Mouse (Mus musculus) limb, embryonic 12.5 days (tissue): ENCODE data around the gene Prss34. TPM values are rescaled to one million over a fixed set of nuclear protein-coding genes. Genes with fewer than 3 reads are reported as not detected.

Experiments
- polyA plus RNA-seq: library from polyadenylated mRNA; unstranded; fragments of >200 nt; fragmentation: Nextera tagmentation; extraction: Ambion mirVana; gene quantifications from 2 replicates; pipeline ENCODE4 v1.2.1, GENCODE M21; 2016

Gene Prss34
- polyA plus RNA-seq, 1 experiment from 2014 or later, result not detected

Other genes starting within 250 kb of the Prss34 start
- gene Tmem204, start 214.8 kb upstream of the Prss34 start, polyA plus RNA-seq, result 11.0 and 12.0 TPM in 2 replicates
- 58.0 and 60.1 TPM in 2 replicates for gene Telo2, start 182.4 kb upstream of the Prss34 start, polyA plus RNA-seq
- 0.31 and 0.42 TPM in 2 replicates for gene Ptx4, start 177.6 kb upstream of the Prss34 start, polyA plus RNA-seq
- gene Clcn7, start 165.0 kb upstream of the Prss34 start, polyA plus RNA-seq, result 24.6 and 26.0 TPM in 2 replicates
- not detected in 2 replicates for gene Ccdc154, start 135.9 kb upstream of the Prss34 start, polyA plus RNA-seq
- gene Gm38655, start 122.9 kb upstream of the Prss34 start, polyA plus RNA-seq, result not detected in 2 replicates
- gene BC003965, start 113.8 kb upstream of the Prss34 start, polyA plus RNA-seq, result 35.5 and 35.7 TPM in 2 replicates
- gene Unkl, start 110.0 kb upstream of the Prss34 start, polyA plus RNA-seq, result 10.3 and 10.5 TPM in 2 replicates
- gene Gnptg, start 58.3 kb upstream of the Prss34 start, polyA plus RNA-seq, result 30.4 and 34.0 TPM in 2 replicates
- 63.8 and 66.4 TPM in 2 replicates for gene Tsr3, start 58.2 kb upstream of the Prss34 start, polyA plus RNA-seq
- gene Baiap3, start 42.0 kb upstream of the Prss34 start, polyA plus RNA-seq, result 1.6 and 2.5 TPM in 2 replicates
- gene Ube2i, start 23.8 kb upstream of the Prss34 start, polyA plus RNA-seq, result 811 and 887 TPM in 2 replicates
- not detected in 2 replicates for gene Prss28, start 10.3 kb downstream of the Prss34 start, polyA plus RNA-seq
- gene Prss29, start 20.3 kb downstream of the Prss34 start, polyA plus RNA-seq, result not detected in 2 replicates
- gene Tpsab1, start 47.2 kb downstream of the Prss34 start, polyA plus RNA-seq, result not detected in 2 replicates
- gene Tpsb2, start 67.9 kb downstream of the Prss34 start, polyA plus RNA-seq, result not detected in 2 replicates
- gene Tpsg1, start 70.9 kb downstream of the Prss34 start, polyA plus RNA-seq, result 0.70 TPM in 1 of 2 replicates, not detected in the other
- gene Cacna1h, start 135.4 kb downstream of the Prss34 start, polyA plus RNA-seq, result 10.1 and 11.6 TPM in 2 replicates
- gene Tekt4, start 156.2 kb downstream of the Prss34 start, polyA plus RNA-seq, result not detected in 2 replicates
- gene Sstr5, start 198.9 kb downstream of the Prss34 start, polyA plus RNA-seq, result 0.24 and 0.29 TPM in 2 replicates